Mouse (Mus musculus) adipose tissue, adult 10 weeks (tissue): ENCODE results near the gene Olfr576. TPM values are rescaled to one million over a fixed set of nuclear protein-coding genes. Genes with fewer than 3 reads are reported as not detected.

Source experiments
- polyA plus RNA-seq: library from polyadenylated mRNA; stranded (reverse); fragments of 350-450 nt; fragmentation: Illumina TruSeq; extraction: RNeasy Lipid Tissue Mini Kit (QIAGEN cat#74804); gene quantifications from one replicate; pipeline ENCODE4 v1.2.3, GENCODE M21; 2014; ENCODE audit warnings: low read depth, low replicate concordance

Olfr576 gene
- not detected for polyA plus RNA-seq

DNA sequence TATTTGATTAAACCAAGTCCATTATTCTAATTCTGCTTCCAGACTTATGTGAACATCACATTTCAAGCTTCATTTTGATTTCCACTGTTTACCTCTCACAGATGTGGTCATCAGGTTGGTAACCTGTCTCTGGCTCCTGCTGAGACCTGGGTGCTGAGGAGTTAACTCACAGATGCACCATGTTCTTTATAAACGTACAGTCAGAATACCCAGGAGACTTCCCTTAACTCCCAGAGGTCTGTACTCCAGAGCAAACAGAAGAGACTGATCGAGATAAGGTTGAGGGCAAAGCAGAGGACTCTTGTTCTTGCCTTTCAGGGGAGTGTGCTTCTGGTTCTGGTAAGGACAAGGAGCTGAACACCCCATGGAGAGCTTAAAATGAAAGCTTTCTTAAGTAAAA, at the start of gene Olfr576:
Gene Olfr576, plus strand, starts transcription at position 301 of the 400 bp plus-strand sequence.

DNA sequence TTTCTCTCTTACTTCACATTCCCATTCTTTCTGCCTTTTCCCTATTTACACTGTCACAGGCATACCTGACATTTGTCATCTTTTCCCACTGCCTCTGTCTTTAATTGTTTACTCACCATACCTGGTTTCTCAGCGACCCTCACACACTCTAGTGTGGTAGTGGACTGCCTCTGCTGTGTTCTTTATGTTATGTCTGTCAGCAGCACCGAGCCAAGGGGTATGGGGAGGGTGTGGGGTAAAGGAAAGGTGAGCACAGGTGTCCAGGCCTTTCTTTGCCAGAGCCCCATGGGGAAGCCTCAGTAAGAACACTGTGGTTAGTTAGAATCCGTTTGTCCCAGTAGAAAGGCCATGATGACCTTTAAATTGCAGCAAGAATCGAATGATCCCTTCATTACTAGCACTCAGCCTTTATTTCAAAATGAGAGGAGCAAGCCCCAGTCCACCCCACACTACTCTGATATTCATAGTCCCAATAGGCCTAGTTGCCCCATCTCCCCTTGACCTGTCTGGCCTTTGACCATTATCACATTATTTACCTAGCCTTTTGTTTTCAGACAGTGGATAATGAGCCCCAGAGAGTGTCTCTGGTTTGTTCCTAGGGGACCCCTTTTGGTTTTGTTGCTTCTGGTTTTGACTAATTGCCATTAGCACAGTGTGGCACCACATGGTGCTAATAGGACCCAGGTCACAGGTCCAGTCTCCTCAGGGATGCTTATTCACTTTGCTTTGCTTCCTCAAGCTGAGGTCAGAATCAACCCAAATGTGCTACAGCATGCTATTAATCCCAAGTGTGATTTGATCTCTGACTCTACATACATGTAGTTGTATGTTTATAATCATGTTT, 45.2 kb upstream of the Olfr576 start, which contains the start of gene Olfr571:
Gene Olfr571, minus strand, starts transcription at position 505 of the 844 bp plus-strand sequence.

DNA sequence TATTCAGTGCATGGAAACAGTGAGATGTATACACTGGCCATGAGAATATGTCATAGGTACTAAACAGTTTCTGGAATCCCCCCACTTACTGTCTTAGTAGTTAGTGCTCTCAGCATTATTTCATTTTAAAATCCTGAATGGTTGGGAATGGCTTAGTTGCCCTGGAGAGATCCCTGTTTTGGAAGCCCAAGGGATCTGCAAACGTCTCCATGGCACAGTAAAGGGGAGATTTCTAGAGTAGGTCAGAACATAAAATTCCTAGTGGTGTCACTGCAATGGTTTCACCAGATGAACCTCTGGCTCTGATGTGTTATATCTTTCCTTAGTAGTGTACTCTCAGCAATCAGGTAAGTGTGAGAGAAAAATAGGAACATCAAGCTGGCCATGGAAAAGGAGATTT, 38.4 kb upstream of the Olfr576 start, which contains the start of gene Olfr572:
Gene Olfr572, plus strand, starts transcription at position 301 of the 400 bp plus-strand sequence.

DNA sequence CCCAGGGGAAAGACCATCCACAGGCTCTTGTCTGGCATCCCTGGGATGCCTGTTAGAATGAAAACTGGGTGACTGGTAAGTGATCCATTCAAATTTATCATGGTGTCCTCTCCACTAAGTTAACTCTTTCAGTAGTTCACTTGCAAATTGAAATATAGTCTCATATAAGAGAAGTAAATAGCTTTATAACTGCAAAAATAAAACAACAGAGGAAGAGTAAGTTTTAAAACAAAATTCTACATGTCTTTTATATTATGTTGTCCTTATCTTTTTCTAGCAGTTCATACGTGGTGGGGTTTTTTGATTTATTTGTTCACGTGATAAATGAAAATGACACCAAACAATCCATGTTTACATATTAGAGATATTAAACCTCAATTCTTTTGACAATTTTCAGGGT, 20.0 kb upstream of the Olfr576 start, which contains the start of gene Olfr573-ps1:
Gene Olfr573-ps1, minus strand, starts transcription at position 101 of the 400 bp plus-strand sequence.

DNA sequence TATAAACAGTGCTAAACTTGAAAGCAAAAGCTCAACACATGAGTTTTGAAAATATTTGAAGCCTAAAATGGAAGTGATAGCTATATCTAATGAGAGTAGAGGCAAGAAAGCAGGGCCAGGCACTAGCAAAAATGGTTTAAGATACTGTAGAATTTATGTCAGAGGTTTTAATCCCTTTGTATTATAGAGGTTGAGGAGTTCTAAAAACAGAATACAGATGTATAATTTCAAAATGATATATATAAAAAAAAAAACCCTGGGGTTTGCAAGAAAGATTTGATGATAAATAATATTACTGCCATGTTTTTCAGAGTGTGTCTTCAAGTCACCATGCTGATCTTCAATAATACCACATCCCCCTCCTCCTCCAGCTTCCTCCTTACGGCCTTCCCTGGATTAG, 14.3 kb upstream of the Olfr576 start, which contains the start of gene Olfr574:
Gene Olfr574, plus strand, starts transcription at position 301 of the 400 bp plus-strand sequence.

DNA sequence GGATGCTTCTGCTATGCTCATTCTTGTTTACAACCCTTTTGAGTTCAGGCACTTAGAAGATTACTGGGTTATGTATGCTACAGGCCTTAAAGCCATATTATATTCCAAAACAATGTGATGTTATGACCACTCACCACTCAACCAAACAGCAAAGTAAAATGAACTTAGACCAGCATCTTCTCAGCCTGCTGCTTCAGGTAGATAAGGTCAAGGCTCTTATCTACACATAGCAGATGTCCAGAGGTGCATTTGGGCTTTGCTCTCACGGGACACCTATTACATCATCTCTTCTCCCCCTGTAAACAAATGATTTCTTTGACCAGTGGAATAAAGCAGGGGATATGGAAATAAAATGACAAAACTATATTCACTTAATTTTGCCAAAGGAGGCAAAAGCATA, 3.9 kb upstream of the Olfr576 start, which contains the start of gene Olfr575:
Gene Olfr575, minus strand, starts transcription at position 183 of the 400 bp plus-strand sequence.

DNA sequence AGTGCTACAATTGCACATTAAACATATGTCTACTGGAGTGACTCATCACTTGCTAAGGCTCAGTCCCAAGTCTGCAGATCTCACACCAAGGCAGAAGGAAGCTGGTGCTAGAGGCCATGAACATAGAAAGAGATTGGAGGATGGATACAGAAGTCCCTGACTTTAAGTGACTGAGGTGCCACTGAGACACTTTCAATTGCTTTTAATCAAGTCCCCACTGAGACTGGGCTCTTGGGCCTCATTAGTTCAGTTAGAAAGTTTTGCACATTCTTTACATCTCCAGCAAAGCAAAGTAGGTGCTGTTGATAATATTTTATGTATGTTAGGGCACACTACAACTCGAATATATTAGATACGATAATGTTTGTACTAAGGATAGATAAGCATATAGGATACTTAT, 13.4 kb downstream of the Olfr576 start, which contains the start of gene Olfr577:
Gene Olfr577, minus strand, starts transcription at position 101 of the 400 bp plus-strand sequence.

DNA sequence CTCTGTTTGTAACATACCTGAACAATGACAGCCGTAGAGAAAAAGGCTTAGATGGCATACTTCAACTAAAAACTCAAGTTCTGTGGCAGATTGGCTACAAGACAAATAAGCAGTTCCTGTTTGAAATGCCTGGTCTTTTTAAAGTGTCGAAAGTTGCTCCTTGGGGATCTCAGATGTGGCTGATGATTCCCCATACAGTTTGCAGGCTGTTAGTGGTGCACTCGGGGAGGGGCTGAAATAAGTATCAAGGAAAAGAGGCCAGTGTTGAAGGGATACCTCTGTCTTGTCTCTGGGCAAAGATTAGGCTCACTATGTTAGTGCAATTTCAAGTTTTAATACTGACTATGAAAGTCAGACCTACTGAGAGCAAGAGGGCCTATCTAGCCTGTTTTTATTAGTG, 26.8 kb downstream of the Olfr576 start, which contains the start of gene Olfr578:
Gene Olfr578, minus strand, starts transcription at position 101 of the 400 bp plus-strand sequence.

Other genes starting within 250 kb of the Olfr576 start
- not detected for gene Olfr33, start 243.6 kb upstream of the Olfr576 start, polyA plus RNA-seq
- not detected for gene Olfr559, start 235.2 kb upstream of the Olfr576 start, polyA plus RNA-seq
- not detected for gene Olfr560, start 203.3 kb upstream of the Olfr576 start, polyA plus RNA-seq
- 1.7 TPM for gene Olfr78, start 203.2 kb upstream of the Olfr576 start, polyA plus RNA-seq
- gene Olfr561, start 191.4 kb upstream of the Olfr576 start, polyA plus RNA-seq: not detected
- gene Olfr564, start 159.2 kb upstream of the Olfr576 start, polyA plus RNA-seq: not detected
- not detected for gene Olfr566, start 103.9 kb upstream of the Olfr576 start, polyA plus RNA-seq
- gene Olfr568, start 85.5 kb upstream of the Olfr576 start, polyA plus RNA-seq: not detected
- gene Olfr569, start 71.8 kb upstream of the Olfr576 start, polyA plus RNA-seq: not detected
- gene Olfr570, start 68.1 kb upstream of the Olfr576 start, polyA plus RNA-seq: not detected
- not detected for gene Olfr571, start 45.1 kb upstream of the Olfr576 start, polyA plus RNA-seq
- not detected for gene Olfr572, start 38.3 kb upstream of the Olfr576 start, polyA plus RNA-seq
- gene Olfr573-ps1, start 20.1 kb upstream of the Olfr576 start, polyA plus RNA-seq: not detected
- not detected for gene Olfr574, start 14.2 kb upstream of the Olfr576 start, polyA plus RNA-seq
- gene Olfr575, start 3.9 kb upstream of the Olfr576 start, polyA plus RNA-seq: not detected
- not detected for gene Olfr577, start 13.3 kb downstream of the Olfr576 start, polyA plus RNA-seq
- not detected for gene Olfr578, start 26.7 kb downstream of the Olfr576 start, polyA plus RNA-seq
- gene Olfr582, start 75.4 kb downstream of the Olfr576 start, polyA plus RNA-seq: not detected
- not detected for gene Olfr583, start 88.6 kb downstream of the Olfr576 start, polyA plus RNA-seq
- not detected for gene Olfr584, start 119.2 kb downstream of the Olfr576 start, polyA plus RNA-seq
- not detected for gene Olfr585, start 135.1 kb downstream of the Olfr576 start, polyA plus RNA-seq
- not detected for gene Olfr586, start 163.0 kb downstream of the Olfr576 start, polyA plus RNA-seq
- not detected for gene Olfr588-ps1, start 178.2 kb downstream of the Olfr576 start, polyA plus RNA-seq
- gene Olfr589, start 193.7 kb downstream of the Olfr576 start, polyA plus RNA-seq: not detected
- not detected for gene Olfr591, start 215.7 kb downstream of the Olfr576 start, polyA plus RNA-seq
- gene Olfr592, start 222.1 kb downstream of the Olfr576 start, polyA plus RNA-seq: not detected
- gene Olfr593, start 249.2 kb downstream of the Olfr576 start, polyA plus RNA-seq: not detected